Mouse (Mus musculus) midbrain, embryonic 13.5 days (tissue): ENCODE measurements around the gene Gm3183. TPM values are rescaled to one million over a fixed set of nuclear protein-coding genes. Genes with fewer than 3 reads are reported as not detected.
"Not testable (repeated sequence)": the region's sequence is repeated elsewhere in the genome, so short reads cannot be mapped to it uniquely, and the experiment has no call there.

Source experiments
- ATAC-seq: fragments of 200-750 bp; cut with Nextera tagmentation; 2 replicates; pipeline ENCODE4 v1.8.0; 2017; ENCODE audit warnings: mild to moderate bottlenecking, moderate TSS enrichment, moderate library complexity
- H3K27ac ChIP-seq: fragments of 300-500 bp; sonication (generic); 2 replicates; pipeline ENCODE4 v1.5.1; 2015; ENCODE audit warnings: inconsistent platforms, mild to moderate bottlenecking, moderate library complexity
- H3K27me3 ChIP-seq: fragments of 300-500 bp; sonication (generic); 2 replicates; pipeline ENCODE4 v1.6.1; 2015; ENCODE audit warnings: mild to moderate bottlenecking, inconsistent platforms
- H3K36me3 ChIP-seq: fragments of 300-500 bp; sonication (generic); 2 replicates; pipeline ENCODE4 v1.6.1; 2015; ENCODE audit warnings: mild to moderate bottlenecking, inconsistent platforms
- H3K4me1 ChIP-seq: fragments of 300-500 bp; sonication (generic); replicated peaks from 2 replicates; pipeline ENCODE4 v1.6.1; 2015; ENCODE audit warnings: inconsistent platforms
- H3K4me2 ChIP-seq: fragments of 300-500 bp; sonication (generic); replicated peaks from 2 replicates; pipeline ENCODE4 v1.6.1; 2015; ENCODE audit warnings: moderate library complexity, mild to moderate bottlenecking, inconsistent platforms
- H3K4me3 ChIP-seq: fragments of 300-500 bp; sonication (generic); replicated peaks from 2 replicates; pipeline ENCODE4 v1.5.1; 2015; ENCODE audit warnings: mild to moderate bottlenecking, inconsistent platforms
- H3K9ac ChIP-seq: fragments of 300-500 bp; sonication (generic); replicated peaks from 2 replicates; pipeline ENCODE4 v1.6.1; 2015; ENCODE audit warnings: mild to moderate bottlenecking, inconsistent platforms
- H3K9me3 ChIP-seq: fragments of 300-500 bp; sonication (generic); 2 replicates; pipeline ENCODE4 v1.6.1; 2016; ENCODE audit warnings: mild to moderate bottlenecking, inconsistent platforms
- WGBS: fragments of 180-500 bp; shearing (Covaris S2); methylation state at CpG from one replicate; pipeline ENCODE4 v1.1.7; 2015; 5-methylcytosine and 5-hydroxymethylcytosine counted together
- polyA plus RNA-seq: library from polyadenylated mRNA; unstranded; fragments of >200 nt; fragmentation: Nextera tagmentation; extraction: Ambion mirVana; gene quantifications from 2 replicates; pipeline ENCODE4 v1.2.1, GENCODE M21; 2015

Gene Gm3183
- not detected in 2 replicates for polyA plus RNA-seq

- WGBS, result no CpG with 5 or more reads among the region's 1 CpGs
- H3K4me3 ChIP-seq, H3K36me3 ChIP-seq, H3K9me3 ChIP-seq, H3K27me3 ChIP-seq, H3K4me1 ChIP-seq, ATAC-seq, H3K9ac ChIP-seq, H3K27ac ChIP-seq, H3K4me2 ChIP-seq: not testable (repeated sequence)
These were observed at the start of gene Gm3183 for GRCm38 (mm10) chr5:94865136-94865535. Gm3183 (plus strand) TSS chr5:94865436.

Other genes starting within 250 kb of the Gm3183 start
- not detected in 2 replicates for gene Gm3147, start 249.1 kb upstream of the Gm3183 start, polyA plus RNA-seq
- not detected in 2 replicates for gene Gm6509, start 241.5 kb upstream of the Gm3183 start, polyA plus RNA-seq
- not detected in 2 replicates for gene Gm6205, start 217.1 kb upstream of the Gm3183 start, polyA plus RNA-seq
- gene Gm6367, start 123.2 kb downstream of the Gm3183 start, polyA plus RNA-seq, result not detected in 2 replicates
- gene Gm7942, start 241.5 kb downstream of the Gm3183 start, polyA plus RNA-seq, result not detected in 2 replicates